Mouse (Mus musculus) CH12.LX (cell line): Measurements from ENCODE around the gene Tstd2. TPM values are rescaled to one million over a fixed set of nuclear protein-coding genes. Genes with fewer than 3 reads are reported as not detected.

Experiments used
- DNase-seq: peaks from one replicate; pipeline ENCODE4 v3.0.0-alpha.2; 2013; ENCODE audit errors: extremely low read depth
- H3K27ac ChIP-seq: 2 replicates; pipeline ENCODE4 v1.5.1; 2012; ENCODE audit warnings: low read depth, mild to moderate bottlenecking, control low read depth, moderate library complexity; ENCODE audit not compliant: insufficient read depth
- H3K27me3 ChIP-seq: replicated peaks from 2 replicates; pipeline ENCODE3; 2012; ENCODE audit warnings: inconsistent platforms
- H3K36me3 ChIP-seq, 2 experiments: replicated peaks in 1 of 2; 2 replicates each; pipeline versions ENCODE3 to v1.6.1; 2012; ENCODE audit warnings: inconsistent platforms in 1 of 2, low read length in 1 of 2, mild to moderate bottlenecking in 1 of 2, mixed read lengths in 1 of 2, moderate library complexity in 1 of 2; ENCODE audit not compliant: control insufficient read depth in 1 of 2, insufficient read depth in 1 of 2
- H3K4me1 ChIP-seq, 2 experiments: 2 replicates each; pipeline ENCODE4 v1.6.1; 2012; ENCODE audit warnings: inconsistent platforms in 1 of 2, moderate library complexity in 1 of 2; ENCODE audit not compliant: insufficient read depth in 2 of 2, control insufficient read depth in 1 of 2
- H3K4me2 ChIP-seq: 2 replicates; pipeline ENCODE4 v1.6.1; 2012; ENCODE audit warnings: low read depth, mild to moderate bottlenecking, control low read depth; ENCODE audit not compliant: poor library complexity, insufficient read depth, severe bottlenecking
- H3K4me3 ChIP-seq, 3 experiments: fragments of 150-350 bp in 1 of 3; sonication (generic) in 1 of 3; replicated peaks in 1 of 3; 2 replicates each; pipeline versions ENCODE3 to v1.5.1; 2011 to 2012; ENCODE audit warnings: low read depth in 2 of 3, low read length in 2 of 3, mild to moderate bottlenecking in 2 of 3, moderate library complexity in 2 of 3, control low read depth in 1 of 3, improper control_type of control experiment in 1 of 3, inconsistent platforms in 1 of 3, mixed read lengths in 1 of 3; ENCODE audit not compliant: poor library complexity in 1 of 3
- H3K79me2 ChIP-seq: replicated peaks from 2 replicates; pipeline ENCODE4 v1.6.1; 2012; ENCODE audit warnings: mild to moderate bottlenecking, moderate library complexity; ENCODE audit not compliant: control insufficient read depth, poor library complexity, insufficient read depth, severe bottlenecking; ENCODE audit errors: extremely low read depth
- H3K9ac ChIP-seq: 2 replicates; pipeline ENCODE4 v1.6.1; 2012; ENCODE audit warnings: low read depth, mild to moderate bottlenecking, control low read depth, moderate library complexity; ENCODE audit not compliant: insufficient read depth
- H3K9me3 ChIP-seq: replicated peaks from 2 replicates; pipeline ENCODE3; 2012; ENCODE audit warnings: low read length, inconsistent platforms, mixed read lengths
- BHLHE40 ChIP-seq: IDR thresholded peaks from 2 replicates; pipeline ENCODE4 v1.6.1; 2011; ENCODE audit warnings: mild to moderate bottlenecking, low read depth, low read length, improper control_type of control experiment
- CHD1 ChIP-seq: IDR thresholded peaks from 2 replicates; pipeline ENCODE4 v1.6.1; 2012; ENCODE audit warnings: low read depth, low read length, improper control_type of control experiment, inconsistent platforms
- HCFC1 ChIP-seq: IDR thresholded peaks from 2 replicates; pipeline ENCODE4 v1.6.1; 2012; ENCODE audit warnings: low read depth, mild to moderate bottlenecking, inconsistent platforms, low read length, improper control_type of control experiment
- KAT2A ChIP-seq: IDR thresholded peaks from 2 replicates; pipeline ENCODE4 v1.6.1; 2012; ENCODE audit warnings: low read length, improper control_type of control experiment, inconsistent platforms; ENCODE audit not compliant: insufficient replicate concordance
- MAX ChIP-seq: IDR thresholded peaks from 2 replicates; pipeline ENCODE4 v1.6.1; 2011; ENCODE audit warnings: low read length, improper control_type of control experiment
- MXI1 ChIP-seq: IDR thresholded peaks from 2 replicates; pipeline ENCODE4 v1.6.1; 2011; ENCODE audit warnings: mild to moderate bottlenecking, low read depth, low read length, improper control_type of control experiment
- MYC ChIP-seq: IDR thresholded peaks from 2 replicates; pipeline ENCODE4 v1.6.1; 2011; ENCODE audit warnings: low read depth, mild to moderate bottlenecking, improper control_type of control experiment, low read length
- NRF1 ChIP-seq: IDR thresholded peaks from 2 replicates; pipeline ENCODE4 v1.6.1; 2014; ENCODE audit warnings: low read depth, mild to moderate bottlenecking, inconsistent platforms, low read length, improper control_type of control experiment, moderate library complexity
- RCOR1 ChIP-seq: conservative IDR thresholded peaks from 2 replicates; pipeline ENCODE4 v1.6.1; 2012; ENCODE audit warnings: low read depth, mild to moderate bottlenecking, inconsistent platforms, low read length, improper control_type of control experiment
- SIN3A ChIP-seq: IDR thresholded peaks from 2 replicates; pipeline ENCODE4 v1.6.1; 2012; ENCODE audit warnings: low read length, improper control_type of control experiment, inconsistent platforms
- SMC3 ChIP-seq: IDR thresholded peaks from 2 replicates; pipeline ENCODE4 v1.6.1; 2011; ENCODE audit warnings: low read depth, low read length, improper control_type of control experiment
- TBP ChIP-seq: conservative IDR thresholded peaks from 2 replicates; pipeline ENCODE4 v1.6.1; 2011; ENCODE audit warnings: low read depth, low read length, improper control_type of control experiment
- TCF12 ChIP-seq: IDR thresholded peaks from 2 replicates; pipeline ENCODE4 v1.6.1; 2014; ENCODE audit warnings: low read depth, mild to moderate bottlenecking, inconsistent platforms, low read length, improper control_type of control experiment
- USF2 ChIP-seq: conservative IDR thresholded peaks from 2 replicates; pipeline ENCODE4 v1.6.1; 2011; ENCODE audit warnings: low read depth, low read length, improper control_type of control experiment
- ZKSCAN1 ChIP-seq: IDR thresholded peaks from 2 replicates; pipeline ENCODE4 v1.6.1; 2012; ENCODE audit warnings: low read depth, inconsistent platforms, low read length, improper control_type of control experiment, borderline replicate concordance
- dilution Hi-C: fragments of 300-500 bp; cut with MboI; formaldehyde crosslinking; loops from 2 replicates; pipeline ENCODE4 v1.14.3; 2020; ENCODE audit warnings: low sequenced_read_pairs; ENCODE audit not compliant: extremely low pct_unique_long_range_greater_than_20kb, extremely low pct_ligation_motif_present
- in situ Hi-C: fragments of 300-500 bp; cut with MboI; formaldehyde crosslinking; loops from 3 replicates; pipeline ENCODE4 v1.14.3; 2019; ENCODE audit warnings: low sequenced_read_pairs, low pct_ligation_motif_present, low pct_unique_long_range_greater_than_20kb, mixed read lengths
- polyA plus RNA-seq: library from polyadenylated mRNA; unstranded; fragments of >175 nt; gene quantifications from 2 replicates; pipeline ENCODE4 v1.2.1, GENCODE M21; 2012; ENCODE audit warnings: low read depth; ENCODE audit not compliant: insufficient read length
- total RNA-seq, 2 experiments: library from RNA; depleted of rRNA; stranded (reverse); fragments of 300-350 nt in 1 of 2; fragments of >200 nt in 1 of 2; gene quantifications; 2 replicates each; pipeline ENCODE4 v1.2.3; 2012 to 2014

Gene Tstd2
- total and polyA plus RNA-seq, 3 experiments, result 29.1 to 36.4 (median 30.4) TPM

- DNase-seq, result no peak
- Histone ChIP-seq H3K36me3 (peaks cover 11 to 56% of the 10 kb centered on the region in 2 experiments), H3K4me2 (no peak overlapping the region), H3K4me3 (no peak overlapping the region), H3K9ac (no peak overlapping the region), H3K9me3 (no peaks in the 10 kb centered on the region), H3K4me1 (no peaks in the 10 kb centered on the region), H3K27me3 (no peaks in the 10 kb centered on the region), H3K27ac (no peak overlapping the region), H3K79me2 (no peaks in the 10 kb centered on the region)
- dilution Hi-C loops (no loop called here), in situ Hi-C loops (no loop called here)
- no peak for TF ChIP-seq KAT2A
- no peak for TF ChIP-seq MXI1
- TF ChIP-seq TBP, result no peak
Measured at GRCm38 (mm10) chr4:46110084-46110483, 28.4 kb downstream of the Tstd2 start.

GRCm38 (mm10) chr4:46102078-46102769, 36.3 kb downstream of the Tstd2 start:
- Histone ChIP-seq H3K4me1 (peaks cover 16 to 29% of the 10 kb centered on the region in 2 experiments), H3K79me2 (no peaks in the 10 kb centered on the region), H3K27ac (no peak overlapping the region), H3K4me3 (no peak overlapping the region), H3K9ac (no peak overlapping the region), H3K36me3 (peaks cover 0 to 13% of the 10 kb centered on the region in 2 experiments), H3K9me3 (no peaks in the 10 kb centered on the region), H3K27me3 (no peaks in the 10 kb centered on the region), H3K4me2 (no peak overlapping the region)
- in situ Hi-C loops, result no loop called here
- no peak for DNase-seq
- TF ChIP-seq CHD1 (no peak), SIN3A (no peak), SMC3 (no peak), USF2 (no peak), MAX (no peak), NRF1 (no peak), RCOR1 (no peak), TCF12 (no peak), ZKSCAN1 (no peak), MYC (no peak), BHLHE40 (no peak), HCFC1 (no peak)
- dilution Hi-C loops, result no loop called here
